ENCODE assay signal across 11 mouse cellular contexts in the genomic region with DNA sequence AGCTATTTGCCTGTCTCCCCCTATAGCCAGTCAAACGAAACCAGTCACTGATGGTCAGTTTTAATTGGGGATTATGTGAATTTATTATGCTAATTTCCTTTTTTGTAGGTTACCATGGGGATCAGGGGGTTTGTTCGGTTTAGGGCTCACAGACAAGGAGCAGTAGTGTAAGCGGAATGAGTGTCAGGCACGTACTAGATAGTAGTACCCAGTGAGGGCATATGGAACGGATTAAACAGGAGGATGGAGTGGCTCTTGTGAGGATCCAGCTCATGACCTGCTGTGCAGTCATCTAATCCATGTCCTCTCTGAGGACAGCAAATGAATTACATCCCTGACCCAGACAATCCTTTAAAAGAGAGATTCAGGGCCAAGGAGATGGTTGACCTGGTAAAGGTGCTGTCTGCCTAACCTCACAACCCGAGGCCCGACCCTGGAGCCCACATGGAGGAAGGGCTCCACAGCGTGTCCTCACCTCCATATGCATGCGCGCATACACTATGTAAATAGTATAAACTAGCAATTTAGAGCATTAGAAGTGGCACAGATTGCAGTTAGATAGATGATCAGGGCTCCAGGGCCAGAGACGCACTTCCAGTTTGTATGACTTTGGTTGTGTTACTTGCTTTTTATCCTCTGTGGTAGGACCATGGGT.
A peak's percentile ranks its signal among the peaks of the same experiment; 100 is the strongest.
DNase-seq lines count a peak whose midpoint lies in the region; ATAC-seq and TF ChIP-seq lines count a peak whose summit lies in the region.
"Had no signal": no experiment of that assay in that cellular context is flagged by ENCODE, and none has a peak within 500 bp of the region (broad histone marks: within the 10 kb centered on the region; RNA-seq: fewer than 3 reads in every experiment).

No protein-coding gene starts in this region.

- H3K4me3 ChIP-seq in liver, embryonic 12.5 days, result no peak overlapping the region
- H3K4me3 ChIP-seq in liver, postnatal 0 days (ENCODE audit: low read depth, low read length), result no peak overlapping the region
- no peak overlapping the region for H3K4me3 ChIP-seq in forebrain, postnatal 0 days (ENCODE audit: low read depth, low read length)
- no peak overlapping the region for H3K4me3 ChIP-seq in midbrain, embryonic 14.5 days (replicated peaks; ENCODE audit: low read depth, low read length)
- H3K4me3 ChIP-seq: stomach, embryonic 15.5 days had no signal

- TF ChIP-seq CTCF in liver, postnatal 0 days (IDR thresholded peaks at IDR 0.05; ENCODE audit: low read depth), result no peak
- no peak for TF ChIP-seq CTCF in forebrain, postnatal 0 days (IDR thresholded peaks at IDR 0.05; ENCODE audit: low read depth)

- peaks cover 26% of the 10 kb centered on the region for H3K4me1 ChIP-seq in liver, embryonic 12.5 days
- no peaks in the 10 kb centered on the region for H3K4me1 ChIP-seq in liver, postnatal 0 days (ENCODE audit: insufficient read depth)
- peaks cover 18% of the 10 kb centered on the region; the same call in 1 of the 2 replicates for H3K4me1 ChIP-seq in forebrain, postnatal 0 days (ENCODE audit: insufficient read depth)
- peaks cover 14% of the 10 kb centered on the region for H3K4me1 ChIP-seq in midbrain, embryonic 14.5 days (ENCODE audit: control insufficient read depth, insufficient read depth, low read length)
- H3K4me1 ChIP-seq: stomach, embryonic 15.5 days had no signal

- ATAC-seq in liver, embryonic 12.5 days, result no peak
- ATAC-seq in liver, postnatal 0 days, result no peak
- peak; percentile 76 for ATAC-seq in forebrain, postnatal 0 days
- ATAC-seq in midbrain, embryonic 14.5 days (ENCODE audit: low FRiP score, low TSS enrichment), result peak; percentile 82

- DNase-seq in liver, postnatal 0 days, result no peak
- peak; percentile 29 for DNase-seq in forebrain, postnatal 0 days
- peak; percentile 54 for DNase-seq in midbrain, embryonic 14.5 days
- DNase-seq in layer of hippocampus, adult 18-20 months (ENCODE audit: low spot score in 2 of 2), result no peak
- DNase-seq in kidney, adult 9 months, result no peak
- no peak for DNase-seq in kidney, postnatal 36 days
- DNase-seq in adrenal gland, postnatal 14 days, result no peak
- DNase-seq: heart, postnatal 14 days; lung, postnatal 36 days had no signal

- peak overlapping the region; percentile 54 for H3K4me2 ChIP-seq in liver, embryonic 12.5 days
- no peak overlapping the region for H3K4me2 ChIP-seq in liver, postnatal 0 days (ENCODE audit: low read depth, low read length)
- no peak overlapping the region for H3K4me2 ChIP-seq in forebrain, postnatal 0 days (ENCODE audit: low read depth)
- H3K4me2 ChIP-seq in midbrain, embryonic 14.5 days (ENCODE audit: low read length), result no peak overlapping the region
- H3K4me2 ChIP-seq: stomach, embryonic 15.5 days had no signal

- H3K9me3 ChIP-seq in liver, embryonic 12.5 days (replicated peaks), result 0 out of 2 replicates have a peak, but pooled peaks cover 3% of the 10 kb centered on the region
- H3K9me3 ChIP-seq in liver, postnatal 0 days (ENCODE audit: low read length), result no peaks in the 10 kb centered on the region
- H3K9me3 ChIP-seq in forebrain, postnatal 0 days (ENCODE audit: low read length), result no peaks in the 10 kb centered on the region
- no peaks in the 10 kb centered on the region for H3K9me3 ChIP-seq in midbrain, embryonic 14.5 days (ENCODE audit: control insufficient read depth, low read length)
- H3K9me3 ChIP-seq: stomach, embryonic 15.5 days had no signal

- WGBS in liver, embryonic 12.5 days (ENCODE audit: insufficient replicate concordance), result 80% methylated on average over 11 of the region's 11 CpGs
- WGBS in liver, postnatal 0 days (ENCODE audit: insufficient replicate concordance), result 84% methylated on average over 11 of the region's 11 CpGs
- WGBS in forebrain, postnatal 0 days, result 47% methylated on average over 11 of the region's 11 CpGs
- WGBS in midbrain, embryonic 14.5 days, result 48% methylated on average over 11 of the region's 11 CpGs

- no peak overlapping the region for H3K27ac ChIP-seq in liver, embryonic 12.5 days
- H3K27ac ChIP-seq in liver, postnatal 0 days (ENCODE audit: low read depth), result no peak overlapping the region
- no peak overlapping the region for H3K27ac ChIP-seq in forebrain, postnatal 0 days (ENCODE audit: low read depth, low read length)
- peak overlapping the region; percentile 60; the same call in 1 of the 2 replicates for H3K27ac ChIP-seq in midbrain, embryonic 14.5 days (replicated peaks; ENCODE audit: low read depth, low read length)
- H3K27ac ChIP-seq: stomach, embryonic 15.5 days had no signal

- no peaks in the 10 kb centered on the region for H3K36me3 ChIP-seq in liver, embryonic 12.5 days
- no peaks in the 10 kb centered on the region for H3K36me3 ChIP-seq in liver, postnatal 0 days (replicated peaks; ENCODE audit: insufficient read depth, low read length)
- H3K36me3 ChIP-seq in forebrain, postnatal 0 days (ENCODE audit: insufficient read depth), result no peaks in the 10 kb centered on the region
- H3K36me3 ChIP-seq in midbrain, embryonic 14.5 days (ENCODE audit: control insufficient read depth, insufficient read depth, low read length), result no peaks in the 10 kb centered on the region
- H3K36me3 ChIP-seq: stomach, embryonic 15.5 days had no signal

- H3K27me3 ChIP-seq in liver, embryonic 12.5 days (replicated peaks), result no peaks in the 10 kb centered on the region
- no peaks in the 10 kb centered on the region for H3K27me3 ChIP-seq in liver, postnatal 0 days (ENCODE audit: insufficient read depth, low read length)
- no peaks in the 10 kb centered on the region for H3K27me3 ChIP-seq in forebrain, postnatal 0 days (ENCODE audit: insufficient read depth, low read length)
- H3K27me3 ChIP-seq in midbrain, embryonic 14.5 days (ENCODE audit: control insufficient read depth, insufficient read depth, low read length), result no peaks in the 10 kb centered on the region
- H3K27me3 ChIP-seq: stomach, embryonic 15.5 days had no signal

- TF ChIP-seq EP300 in liver, postnatal 0 days (IDR thresholded peaks at IDR 0.05; ENCODE audit: low read depth), result no peak

- H3K9ac ChIP-seq in liver, embryonic 12.5 days, result no peak overlapping the region
- H3K9ac ChIP-seq in liver, postnatal 0 days (replicated peaks), result no peak overlapping the region
- H3K9ac ChIP-seq in forebrain, postnatal 0 days, result no peak overlapping the region
- no peak overlapping the region for H3K9ac ChIP-seq in midbrain, embryonic 14.5 days (replicated peaks; ENCODE audit: low read length)
- H3K9ac ChIP-seq: stomach, embryonic 15.5 days had no signal

Comparison
In these comparisons a context has a peak if more than half of its experiments do, and no peak if none do; other contexts are left out.
1. ATAC-seq: peak in forebrain, postnatal 0 days (single experiment) and midbrain, embryonic 14.5 days (single experiment); none in liver, embryonic 12.5 days (single experiment) and liver, postnatal 0 days (single experiment).
2. DNase-seq: peak in forebrain, postnatal 0 days (single experiment) and midbrain, embryonic 14.5 days (single experiment); none in liver, postnatal 0 days (single experiment), layer of hippocampus, adult 18-20 months (0 of 2), kidney, adult 9 months (single experiment), kidney, postnatal 36 days (0 of 2) and adrenal gland, postnatal 14 days (single experiment).